Mouse (Mus musculus) heart, embryonic 16.5 days (tissue): Measurements from ENCODE around the gene Sar1a. TPM values are rescaled to one million over a fixed set of nuclear protein-coding genes. Genes with fewer than 3 reads are reported as not detected.

ENCODE experiments used
- ATAC-seq: fragments of 200-750 bp; cut with Nextera tagmentation; replicated peaks from 2 replicates; pipeline ENCODE4 v1.8.0; 2017; ENCODE audit warnings: moderate number of reproducible peaks; ENCODE audit not compliant: insufficient read depth, low FRiP score; ENCODE audit errors: extremely low read depth
- H3K27ac ChIP-seq: fragments of 300-500 bp; sonication (generic); 2 replicates; pipeline ENCODE4 v1.5.1; 2014; ENCODE audit warnings: mild to moderate bottlenecking, low read length, control low read depth, moderate library complexity
- H3K27me3 ChIP-seq: fragments of 300-500 bp; sonication (generic); 2 replicates; pipeline ENCODE4 v1.6.1; 2014; ENCODE audit warnings: low read length, mixed read lengths; ENCODE audit not compliant: control insufficient read depth, insufficient read depth
- H3K36me3 ChIP-seq: fragments of 300-500 bp; sonication (generic); 2 replicates; pipeline ENCODE4 v1.6.1; 2014; ENCODE audit not compliant: control insufficient read depth, insufficient read depth
- H3K4me1 ChIP-seq: fragments of 300-500 bp; sonication (generic); 2 replicates; pipeline ENCODE4 v1.6.1; 2014; ENCODE audit warnings: low read length, mixed read lengths; ENCODE audit not compliant: control insufficient read depth, insufficient read depth
- H3K4me2 ChIP-seq: fragments of 300-500 bp; sonication (generic); 2 replicates; pipeline ENCODE4 v1.6.1; 2014; ENCODE audit warnings: low read depth, mild to moderate bottlenecking, control low read depth, low read length
- H3K4me3 ChIP-seq: fragments of 300-500 bp; sonication (generic); 2 replicates; pipeline ENCODE4 v1.5.1; 2014; ENCODE audit warnings: mild to moderate bottlenecking, control low read depth, low read length
- H3K9ac ChIP-seq: fragments of 300-500 bp; sonication (generic); 2 replicates; pipeline ENCODE4 v1.6.1; 2014; ENCODE audit warnings: low read length, control low read depth
- H3K9me3 ChIP-seq: fragments of 300-500 bp; sonication (generic); replicated peaks from 2 replicates; pipeline ENCODE4 v1.6.1; 2016; ENCODE audit warnings: low read length; ENCODE audit not compliant: control insufficient read depth
- WGBS: fragments of 180-500 bp; shearing (Covaris S2); extraction: QIAGEN DNeasy Blood & Tissue Kit; methylation state at CpG from one replicate; pipeline ENCODE4 v1.1.7; 2014; 5-methylcytosine and 5-hydroxymethylcytosine counted together
- polyA plus RNA-seq: library from polyadenylated mRNA; unstranded; fragments of >200 nt; fragmentation: Nextera tagmentation; extraction: Ambion mirVana; gene quantifications from 2 replicates; pipeline ENCODE4 v1.2.1, GENCODE M21; 2015

The Sar1a gene
- polyA plus RNA-seq, 1 experiment from 2014 or later, result 182 TPM

DNA sequence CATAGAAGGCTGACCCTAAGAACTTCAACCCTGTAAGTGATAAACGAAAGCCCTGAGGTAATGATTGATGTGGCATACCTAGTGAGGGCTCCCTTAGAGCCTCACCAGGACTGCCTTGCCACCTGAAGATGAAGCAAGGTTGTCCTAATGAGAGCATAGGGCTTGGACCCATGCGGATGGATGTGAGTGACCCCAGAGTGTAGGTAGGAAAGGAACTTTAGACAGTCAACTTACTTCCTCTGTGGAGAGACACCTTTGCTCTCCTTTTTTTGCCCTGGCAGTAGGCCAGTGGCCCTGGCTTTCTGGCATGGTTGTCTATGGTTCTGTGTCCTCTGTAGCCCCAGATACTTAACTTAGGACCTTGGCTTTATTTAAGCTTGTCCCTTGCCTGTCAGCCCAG, 16.9 kb downstream of the Sar1a start:
- WGBS, result 81% methylated on average over 2 of the region's 2 CpGs
- H3K4me2 ChIP-seq, result peak overlapping the region; percentile 100
- H3K36me3 ChIP-seq, result peaks cover 14% of the 10 kb centered on the region
- peak overlapping the region; percentile 95 for H3K4me3 ChIP-seq
- H3K27ac ChIP-seq, result no peak overlapping the region
- no peak for ATAC-seq
- H3K27me3 ChIP-seq, result no peaks in the 10 kb centered on the region
- H3K9ac ChIP-seq, result peak overlapping the region; percentile 88; the same call in 1 of the 2 replicates
- H3K9me3 ChIP-seq, result no peaks in the 10 kb centered on the region
- peaks cover 10% of the 10 kb centered on the region for H3K4me1 ChIP-seq

DNA sequence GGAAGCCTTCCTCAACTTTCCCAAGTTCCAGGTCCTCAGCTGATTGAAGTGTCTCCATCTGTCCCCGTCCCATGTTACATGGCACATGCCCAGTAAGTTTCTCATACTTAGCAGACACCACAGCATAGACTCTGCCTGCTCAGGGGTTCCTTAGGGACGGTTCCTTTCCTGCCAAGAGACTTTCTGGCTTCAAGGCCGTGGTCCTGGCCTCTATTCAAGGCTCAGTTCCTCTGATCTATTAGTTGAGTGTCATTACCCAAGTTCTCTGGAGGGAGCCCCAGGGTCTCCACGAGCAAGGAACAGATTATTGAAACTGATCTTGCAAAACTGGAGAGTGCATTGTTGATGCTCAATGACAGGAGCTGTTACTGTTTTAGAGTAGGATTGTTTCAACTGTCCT, 24.6 kb downstream of the Sar1a start:
- Histone ChIP-seq H3K27ac (no peak overlapping the region), H3K4me3 (no peak overlapping the region), H3K27me3 (no peaks in the 10 kb centered on the region), H3K4me2 (no peak overlapping the region), H3K9me3 (no peaks in the 10 kb centered on the region), H3K4me1 (peaks cover 3% of the 10 kb centered on the region), H3K36me3 (peaks cover 10% of the 10 kb centered on the region; the same call in 1 of the 2 replicates), H3K9ac (no peak overlapping the region)
- no peak for ATAC-seq
- 74% methylated on average over 4 of the region's 4 CpGs for WGBS

DNA sequence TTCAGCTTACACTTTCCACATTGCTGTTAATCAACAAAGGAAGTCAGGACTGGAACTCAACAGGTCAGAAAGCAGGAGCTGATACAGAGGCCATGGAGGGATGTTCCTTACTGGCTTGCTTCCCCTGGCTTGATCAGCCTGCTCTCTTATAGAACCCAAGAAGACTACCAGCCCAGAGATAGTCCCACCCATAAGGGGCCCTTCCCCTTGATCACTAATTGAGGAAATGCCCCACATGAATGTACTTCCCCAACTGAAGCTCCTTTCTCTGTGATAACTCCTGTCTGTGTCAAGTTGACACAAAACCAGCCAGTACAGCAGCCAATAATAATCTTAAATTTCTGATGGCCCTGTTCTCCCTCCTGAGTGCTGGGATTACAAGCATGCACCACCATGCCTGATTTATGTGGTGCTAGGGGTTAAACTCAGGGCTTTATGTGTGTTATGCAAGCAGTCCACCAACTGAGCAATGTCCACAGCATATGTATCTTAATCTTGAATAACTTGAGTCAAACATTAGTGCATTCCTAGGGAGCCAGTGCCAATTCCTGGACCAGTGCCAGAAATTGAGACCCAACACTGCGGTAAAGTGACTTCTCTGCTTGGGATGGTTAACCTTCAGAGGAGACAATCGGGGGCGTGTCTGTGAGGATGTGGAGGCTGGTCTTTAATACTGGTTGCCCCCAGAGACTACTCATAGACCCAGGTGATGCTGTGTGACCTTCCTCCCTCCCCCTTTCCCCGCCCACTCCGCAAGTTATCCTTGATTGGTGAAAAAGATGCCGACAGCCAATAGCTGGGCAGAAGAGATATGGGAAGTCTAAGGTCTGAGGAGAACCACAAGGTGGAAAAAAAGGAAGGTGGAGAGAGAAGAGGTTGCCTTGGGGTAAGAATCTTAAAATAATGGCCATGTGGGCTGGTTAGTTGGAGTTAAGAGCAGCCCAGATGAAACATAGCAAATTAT, 26.6 kb downstream of the Sar1a start:
- H3K4me2 ChIP-seq, result no peak overlapping the region
- no peak for ATAC-seq
- H3K27me3 ChIP-seq, result no peaks in the 10 kb centered on the region
- H3K36me3 ChIP-seq, result peaks cover 3% of the 10 kb centered on the region; the same call in 1 of the 2 replicates
- H3K4me1 ChIP-seq, result peaks cover 3% of the 10 kb centered on the region
- no peaks in the 10 kb centered on the region for H3K9me3 ChIP-seq
- 62% methylated on average over 6 of the region's 6 CpGs for WGBS
- H3K4me3 ChIP-seq, result no peak overlapping the region
- H3K9ac ChIP-seq, result no peak overlapping the region
- no peak overlapping the region for H3K27ac ChIP-seq

DNA sequence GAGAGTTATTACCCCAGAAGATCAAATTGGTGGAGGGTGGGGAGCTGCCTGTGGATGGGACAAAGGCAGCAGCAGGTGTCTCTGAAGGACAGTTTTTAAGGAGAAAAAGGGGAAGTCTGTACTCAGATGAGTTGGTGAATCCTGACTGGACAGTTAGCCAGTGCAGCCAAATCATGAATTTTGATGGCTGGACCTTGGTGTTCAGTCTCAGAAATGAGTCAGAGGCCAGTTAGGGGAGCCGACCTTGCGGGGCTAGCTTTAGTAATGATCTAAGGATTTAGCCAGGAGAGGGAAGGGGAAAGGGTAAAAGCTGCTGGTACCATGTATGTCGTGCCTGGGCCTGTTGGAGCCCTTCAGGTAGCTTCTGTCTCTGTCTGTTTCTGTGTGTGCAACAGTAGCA, 33.5 kb downstream of the Sar1a start:
- no peaks in the 10 kb centered on the region for H3K36me3 ChIP-seq
- no peaks in the 10 kb centered on the region for H3K9me3 ChIP-seq
- H3K27me3 ChIP-seq, result no peaks in the 10 kb centered on the region
- no peak overlapping the region for H3K27ac ChIP-seq
- 71% methylated on average over 3 of the region's 3 CpGs for WGBS
- H3K4me2 ChIP-seq, result no peak overlapping the region
- peaks cover 15% of the 10 kb centered on the region for H3K4me1 ChIP-seq
- H3K4me3 ChIP-seq, result no peak overlapping the region
- ATAC-seq, result no peak
- H3K9ac ChIP-seq, result no peak overlapping the region

DNA sequence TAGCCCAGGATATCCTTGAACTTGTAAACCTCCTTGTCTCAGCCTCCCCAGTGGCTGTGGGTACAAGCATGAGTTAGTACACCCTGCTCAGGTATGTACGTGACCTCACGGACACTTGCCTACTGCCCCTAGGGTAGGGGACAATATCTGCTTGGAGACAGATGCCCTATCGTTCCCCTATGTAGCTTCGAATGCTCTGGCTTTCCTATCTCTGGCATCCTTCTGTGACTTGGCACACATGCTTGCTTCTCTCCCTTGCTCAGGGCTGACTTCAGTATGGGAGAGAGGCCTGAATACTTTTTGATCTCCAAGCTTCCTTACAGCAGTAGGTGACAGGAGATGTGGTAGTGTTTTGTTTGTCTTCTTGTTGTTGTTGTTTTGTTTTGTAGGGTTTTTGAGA, 34.0 kb downstream of the Sar1a start:
- Histone ChIP-seq H3K27ac (no peak overlapping the region), H3K9me3 (no peaks in the 10 kb centered on the region), H3K36me3 (no peaks in the 10 kb centered on the region), H3K4me2 (no peak overlapping the region), H3K27me3 (no peaks in the 10 kb centered on the region), H3K4me3 (no peak overlapping the region), H3K4me1 (peaks cover 15% of the 10 kb centered on the region), H3K9ac (no peak overlapping the region)
- ATAC-seq, result no peak
- 91% methylated on average over 4 of the region's 4 CpGs for WGBS

DNA sequence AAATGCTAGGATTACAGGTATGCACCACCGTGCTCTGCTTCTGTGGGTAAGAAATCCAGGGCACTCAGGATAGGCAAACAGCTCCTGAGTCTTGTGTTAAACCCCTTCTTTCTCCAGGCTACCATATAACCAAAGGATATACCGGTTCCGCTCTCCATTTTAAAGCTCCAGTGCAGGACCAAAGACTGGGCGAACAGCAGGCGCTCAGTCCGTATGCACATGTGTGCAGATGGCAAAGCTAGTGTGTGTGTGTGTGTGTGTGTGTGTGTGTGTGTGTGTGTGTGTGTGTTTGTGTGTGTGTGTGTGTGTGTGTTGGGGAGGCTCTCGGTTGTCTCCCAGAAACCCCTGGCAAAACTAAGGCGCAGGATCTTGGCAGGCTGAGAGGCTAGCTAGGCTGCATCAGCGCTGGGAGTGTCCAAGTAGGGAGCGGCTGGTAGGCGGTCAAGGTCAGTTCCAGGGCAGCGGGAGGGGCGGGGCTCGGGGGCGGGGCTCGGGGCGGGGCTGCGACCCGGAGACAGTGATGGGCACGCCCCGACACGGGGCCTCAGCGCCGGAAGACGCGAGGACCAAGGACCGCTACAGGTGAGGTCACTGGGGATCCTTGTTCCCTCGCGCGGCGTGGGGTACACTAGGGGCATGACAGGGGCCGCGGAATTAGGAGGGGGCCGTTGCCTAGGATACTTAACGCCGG, 34.8 kb downstream of the Sar1a start, which contains the start of gene Aifm2:
Gene Aifm2 (plus strand): TSS at position 493 of the 691 bp plus-strand sequence.
- ATAC-seq, result peak; percentile 91
- WGBS, result 11% methylated on average over 36 of the region's 36 CpGs
- Histone ChIP-seq H3K4me3 (peak within 1 kb of the TSS; percentile 60), H3K27ac (peak within 1 kb of the TSS; percentile 62), H3K27me3 (no peaks in the 10 kb centered on the region), H3K9ac (peak within 1 kb of the TSS; percentile 68), H3K4me2 (peak within 1 kb of the TSS; percentile 73), H3K9me3 (no peaks in the 10 kb centered on the region), H3K36me3 (no peaks in the 10 kb centered on the region), H3K4me1 (peaks cover 15% of the 10 kb centered on the region)

DNA sequence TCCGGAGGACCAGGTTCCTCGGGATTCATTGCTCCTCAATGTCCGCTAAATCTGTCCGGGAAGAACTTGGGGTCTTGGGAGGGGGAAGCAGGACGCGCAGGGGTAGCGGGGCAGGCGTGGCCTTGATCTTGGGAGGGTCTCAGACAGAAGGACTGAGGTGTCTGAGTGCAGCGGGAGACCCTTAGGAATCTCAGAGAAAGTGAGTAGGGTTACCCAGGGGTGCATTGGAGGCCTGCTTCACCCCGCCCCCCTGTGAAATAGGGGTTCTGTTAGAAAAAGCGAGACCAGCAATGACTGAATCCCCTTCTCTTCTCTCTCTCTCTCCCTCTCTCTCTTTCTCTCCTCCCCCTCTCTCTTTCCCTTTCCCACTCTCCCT, 35.4 kb downstream of the Sar1a start:
- no peak for ATAC-seq
- H3K9ac ChIP-seq, result peak overlapping the region; percentile 68
- H3K4me2 ChIP-seq, result peak overlapping the region; percentile 73
- H3K36me3 ChIP-seq, result no peaks in the 10 kb centered on the region
- 2% methylated on average over 11 of the region's 11 CpGs for WGBS
- H3K27ac ChIP-seq, result peak overlapping the region; percentile 22
- peak overlapping the region; percentile 60 for H3K4me3 ChIP-seq
- peaks cover 15% of the 10 kb centered on the region for H3K4me1 ChIP-seq
- H3K9me3 ChIP-seq, result no peaks in the 10 kb centered on the region
- no peaks in the 10 kb centered on the region for H3K27me3 ChIP-seq

DNA sequence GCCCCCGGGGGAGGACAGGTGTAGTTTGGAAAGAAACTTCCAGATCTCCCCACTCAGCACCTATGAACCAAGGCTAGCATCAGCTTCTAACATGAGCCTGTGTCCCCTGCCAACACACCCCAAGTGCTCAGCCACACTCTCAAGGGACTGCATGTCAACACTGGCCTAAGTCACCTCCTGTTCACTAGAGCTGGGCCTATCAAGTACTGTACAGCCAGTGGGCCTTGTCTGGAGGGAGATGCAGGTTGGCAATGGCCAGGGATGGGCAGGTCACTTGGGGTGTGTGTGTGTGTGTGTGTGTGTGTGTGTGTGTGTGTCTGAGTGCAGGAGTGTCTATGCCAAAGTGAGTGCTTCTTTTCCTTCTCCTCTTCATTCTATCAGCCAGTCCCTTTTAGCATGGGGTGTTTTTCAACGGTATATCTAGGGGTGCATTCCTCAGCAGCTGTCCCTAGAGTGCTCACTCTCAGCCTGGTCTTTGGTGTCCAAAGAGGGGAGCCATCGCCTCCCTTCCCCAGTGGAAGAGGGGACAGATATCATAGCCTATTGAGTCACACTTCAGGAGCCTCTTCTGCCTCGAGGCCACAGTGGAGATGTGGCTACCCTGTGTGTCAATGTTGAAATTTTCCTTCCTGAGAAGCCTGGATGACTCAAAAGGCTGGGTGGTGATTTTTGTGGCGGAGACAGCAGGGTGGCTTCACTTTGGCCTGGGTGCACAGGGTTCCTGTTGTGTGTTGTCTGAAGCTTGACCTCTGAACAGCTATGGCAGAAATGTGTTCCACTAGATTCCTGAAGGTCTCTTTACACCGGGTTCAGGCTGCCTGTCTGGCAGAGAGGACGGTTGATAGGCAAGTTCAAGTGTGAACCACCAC, 36.1 kb downstream of the Sar1a start:
- 64% methylated on average over 7 of the region's 7 CpGs for WGBS

More for the DNA sequence above, 36.1 kb downstream of the Sar1a start:
- H3K27me3 ChIP-seq, result no peaks in the 10 kb centered on the region
- H3K4me3 ChIP-seq, result peak overlapping the region; percentile 60
- no peak for ATAC-seq
- H3K27ac ChIP-seq, result no peak overlapping the region
- H3K9me3 ChIP-seq, result no peaks in the 10 kb centered on the region
- H3K36me3 ChIP-seq, result no peaks in the 10 kb centered on the region
- H3K9ac ChIP-seq, result peak overlapping the region; percentile 68
- H3K4me1 ChIP-seq, result peaks cover 15% of the 10 kb centered on the region
- H3K4me2 ChIP-seq, result peak overlapping the region; percentile 73
